Mouse (Mus musculus) kidney, embryonic 15.5 days (tissue): ENCODE results near the gene Tbc1d7. TPM values are rescaled to one million over a fixed set of nuclear protein-coding genes. Genes with fewer than 3 reads are reported as not detected.

ENCODE experiments used
- ATAC-seq: fragments of 200-750 bp; cut with Nextera tagmentation; replicated peaks from 2 replicates; pipeline ENCODE4 v1.8.0; 2017; ENCODE audit warnings: moderate TSS enrichment; ENCODE audit not compliant: low FRiP score
- H3K27ac ChIP-seq: fragments of 300-500 bp; sonication (generic); 2 replicates; pipeline ENCODE4 v1.5.1; 2015; ENCODE audit warnings: mild to moderate bottlenecking, inconsistent platforms
- H3K27me3 ChIP-seq: fragments of 300-500 bp; sonication (generic); 2 replicates; pipeline ENCODE4 v1.6.1; 2015; ENCODE audit warnings: inconsistent platforms
- H3K36me3 ChIP-seq: fragments of 300-500 bp; sonication (generic); 2 replicates; pipeline ENCODE4 v1.6.1; 2015; ENCODE audit warnings: inconsistent platforms
- H3K4me1 ChIP-seq: fragments of 300-500 bp; sonication (generic); 2 replicates; pipeline ENCODE4 v1.6.1; 2015; ENCODE audit warnings: inconsistent platforms
- H3K4me2 ChIP-seq: fragments of 300-500 bp; sonication (generic); 2 replicates; pipeline ENCODE4 v1.6.1; 2015; ENCODE audit warnings: moderate library complexity, mild to moderate bottlenecking, inconsistent platforms
- H3K4me3 ChIP-seq: fragments of 300-500 bp; sonication (generic); replicated peaks from 2 replicates; pipeline ENCODE4 v1.5.1; 2015; ENCODE audit warnings: mild to moderate bottlenecking, inconsistent platforms
- H3K9ac ChIP-seq: fragments of 300-500 bp; sonication (generic); 2 replicates; pipeline ENCODE4 v1.6.1; 2015; ENCODE audit warnings: mild to moderate bottlenecking, inconsistent platforms
- H3K9me3 ChIP-seq: fragments of 300-500 bp; sonication (generic); replicated peaks from 2 replicates; pipeline ENCODE4 v1.6.1; 2016; ENCODE audit warnings: inconsistent platforms
- WGBS: fragments of 180-500 bp; shearing (Covaris S2); methylation state at CpG from one replicate; pipeline ENCODE4 v1.1.7; 2015; ENCODE audit warnings: mixed read lengths; 5-methylcytosine and 5-hydroxymethylcytosine counted together
- polyA plus RNA-seq: library from polyadenylated mRNA; unstranded; fragments of >200 nt; fragmentation: Nextera tagmentation; extraction: Ambion mirVana; gene quantifications from 2 replicates; pipeline ENCODE4 v1.2.1, GENCODE M21; 2015

Gene Tbc1d7
- polyA plus RNA-seq, result 51.6 and 54.7 TPM in 2 replicates

DNA sequence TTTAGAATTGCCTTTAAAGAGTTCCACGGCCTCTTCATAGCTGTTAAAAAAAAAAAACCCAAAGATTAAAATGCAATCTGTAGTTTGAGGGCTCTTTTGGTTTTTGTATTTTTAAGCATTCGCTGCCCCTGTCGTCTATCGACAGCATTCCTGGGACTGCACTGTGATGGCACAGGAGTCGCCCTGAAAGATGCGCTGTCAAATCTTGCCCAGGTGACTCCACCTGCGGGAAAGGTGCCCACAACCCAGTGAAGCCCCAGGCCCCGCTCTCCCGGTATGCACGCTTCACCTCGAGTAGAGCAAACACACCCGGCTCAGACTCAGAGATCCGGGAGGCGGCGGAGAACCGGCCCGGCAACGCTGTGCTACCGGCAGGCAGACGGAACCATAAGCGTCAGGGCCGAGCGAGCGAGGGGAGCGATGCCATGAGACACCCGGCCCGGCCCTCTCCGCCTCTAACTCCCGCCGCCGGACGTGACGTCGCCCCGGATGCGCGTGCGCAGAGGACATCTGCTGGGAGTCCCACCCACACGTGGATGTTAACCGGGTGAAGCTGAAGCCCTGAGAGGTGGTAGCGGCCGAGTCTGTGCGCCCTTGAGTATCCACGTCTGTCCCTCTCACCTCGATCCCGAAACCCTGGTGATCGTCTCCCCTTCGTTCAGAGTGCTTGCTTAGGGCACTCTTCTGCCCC is at the start of gene Tbc1d7:
Gene Tbc1d7 (minus strand): TSS at position 482 of the 691 bp plus-strand sequence.
- H3K4me1 ChIP-seq, result peaks cover 15% of the 10 kb centered on the region
- H3K27me3 ChIP-seq, result no peaks in the 10 kb centered on the region
- H3K4me2 ChIP-seq, result peak within 1 kb of the TSS; percentile 79
- no peaks in the 10 kb centered on the region for H3K9me3 ChIP-seq
- under 1% methylated on average over 48 of the region's 48 CpGs for WGBS
- peaks cover 21% of the 10 kb centered on the region for H3K36me3 ChIP-seq
- ATAC-seq, result peak; percentile 95
- H3K9ac ChIP-seq, result peak within 1 kb of the TSS; percentile 76
- H3K27ac ChIP-seq, result peak within 1 kb of the TSS; percentile 79
- H3K4me3 ChIP-seq, result peak within 1 kb of the TSS; percentile 66

DNA sequence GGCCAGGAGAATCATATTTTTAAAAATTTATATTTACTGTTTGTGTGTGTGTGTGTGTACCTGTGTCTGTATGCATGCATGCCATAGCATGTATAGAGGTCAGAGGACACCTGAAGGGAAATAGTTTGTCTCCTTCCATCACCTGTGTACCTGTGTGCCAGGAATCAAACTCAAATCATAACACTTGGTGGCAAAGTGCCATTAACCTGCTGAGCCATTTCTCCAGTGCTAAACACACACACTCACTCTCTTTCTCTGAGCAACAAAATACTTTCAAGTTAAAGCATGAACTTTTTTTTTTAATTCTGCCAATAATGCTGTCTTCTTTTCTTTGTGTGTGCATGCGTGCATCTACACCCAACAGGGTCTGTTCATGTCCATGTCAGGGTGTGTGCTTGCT is 49.3 kb upstream of the Tbc1d7 start:
- Histone ChIP-seq H3K4me3 (no peak overlapping the region), H3K27ac (no peak overlapping the region), H3K9me3 (no peaks in the 10 kb centered on the region), H3K36me3 (no peaks in the 10 kb centered on the region), H3K4me1 (peaks cover 19% of the 10 kb centered on the region), H3K27me3 (no peaks in the 10 kb centered on the region), H3K4me2 (no peak overlapping the region), H3K9ac (no peak overlapping the region)
- WGBS, result 86% methylated on average over 1 of the region's 1 CpGs
- no peak for ATAC-seq

DNA sequence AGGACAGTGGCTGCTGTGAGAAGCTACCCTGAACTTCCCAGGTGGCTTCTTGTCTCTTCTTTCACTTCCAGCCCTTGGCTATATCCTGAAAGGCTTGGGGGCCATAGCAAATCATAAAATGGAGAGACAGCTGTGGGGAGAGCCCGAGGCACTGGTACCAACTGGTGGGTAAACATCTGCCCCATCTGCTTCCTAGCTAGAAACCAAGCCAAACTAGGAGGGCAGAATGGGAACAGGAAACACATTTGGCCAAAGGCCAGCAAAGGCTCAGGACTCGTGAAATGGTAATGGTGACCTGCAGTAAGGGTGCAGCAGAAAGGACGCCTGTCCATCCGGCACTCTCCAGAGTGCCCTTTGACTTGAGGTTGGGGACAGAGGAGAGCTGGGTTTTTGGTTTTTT is 47.5 kb upstream of the Tbc1d7 start:
- H3K27ac ChIP-seq, result 0 out of 2 replicates have a peak overlapping the region, but pooled peaks have one; percentile 18

DNA sequence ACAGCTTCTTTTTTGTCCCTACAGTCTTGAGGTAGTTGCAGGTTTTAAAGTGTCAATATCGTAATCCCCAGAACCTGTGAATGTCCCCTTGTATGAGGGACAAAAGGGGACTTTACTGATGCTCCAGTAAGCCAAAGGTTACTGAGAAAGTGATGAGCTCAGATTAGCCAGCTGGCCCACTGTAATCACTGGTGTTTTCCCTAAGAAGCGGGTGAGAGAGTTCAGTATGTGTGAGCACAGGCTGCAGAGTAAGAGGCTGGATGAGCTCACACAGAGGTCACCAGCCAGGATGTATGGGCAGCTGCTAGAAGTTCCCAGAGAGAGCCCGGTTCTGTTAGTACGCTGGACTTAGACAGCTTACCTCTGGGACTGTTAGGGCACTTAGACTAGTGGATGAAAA is 47.0 kb upstream of the Tbc1d7 start:
- 70% methylated on average over 4 of the region's 4 CpGs for WGBS
- no peak overlapping the region for H3K27ac ChIP-seq
- H3K9me3 ChIP-seq, result no peaks in the 10 kb centered on the region
- ATAC-seq, result no peak
- H3K4me3 ChIP-seq, result no peak overlapping the region
- H3K9ac ChIP-seq, result no peak overlapping the region
- no peaks in the 10 kb centered on the region for H3K36me3 ChIP-seq
- H3K4me1 ChIP-seq, result peaks cover 27% of the 10 kb centered on the region
- no peaks in the 10 kb centered on the region for H3K27me3 ChIP-seq
- H3K4me2 ChIP-seq, result no peak overlapping the region

More for the DNA sequence above, 47.5 kb upstream of the Tbc1d7 start:
- Histone ChIP-seq H3K4me2 (no peak overlapping the region), H3K4me1 (peaks cover 27% of the 10 kb centered on the region), H3K9ac (no peak overlapping the region), H3K27me3 (no peaks in the 10 kb centered on the region), H3K9me3 (no peaks in the 10 kb centered on the region), H3K36me3 (no peaks in the 10 kb centered on the region), H3K4me3 (no peak overlapping the region)
- ATAC-seq, result no peak
- WGBS, result 53% methylated on average over 4 of the region's 4 CpGs

DNA sequence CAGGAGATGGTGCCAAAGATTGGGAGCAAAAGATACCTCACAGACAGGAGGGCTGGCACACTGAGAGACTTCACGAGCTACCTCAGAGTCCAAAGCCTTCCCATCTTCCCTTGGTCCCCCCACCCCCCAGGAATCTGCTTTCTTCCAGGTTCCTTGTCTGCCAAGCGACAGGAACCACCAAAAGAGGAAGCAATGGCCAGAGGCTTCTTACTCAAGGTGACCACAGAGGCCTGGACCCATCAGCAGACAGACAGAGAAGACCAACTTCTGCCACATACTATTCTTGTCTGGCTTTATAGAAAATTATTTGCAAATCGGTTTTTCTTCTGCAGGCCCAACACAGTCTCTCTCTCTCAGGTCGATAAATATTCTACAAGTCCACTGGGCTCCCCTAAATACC is 46.4 kb upstream of the Tbc1d7 start:
- Histone ChIP-seq H3K27me3 (no peaks in the 10 kb centered on the region), H3K9ac (no peak overlapping the region), H3K4me2 (no peak overlapping the region), H3K27ac (0 out of 2 replicates have a peak overlapping the region, but pooled peaks have one; percentile 32), H3K4me1 (peaks cover 27% of the 10 kb centered on the region), H3K9me3 (no peaks in the 10 kb centered on the region), H3K4me3 (no peak overlapping the region), H3K36me3 (no peaks in the 10 kb centered on the region)
- WGBS, result 75% methylated on average over 4 of the region's 4 CpGs
- no peak for ATAC-seq

DNA sequence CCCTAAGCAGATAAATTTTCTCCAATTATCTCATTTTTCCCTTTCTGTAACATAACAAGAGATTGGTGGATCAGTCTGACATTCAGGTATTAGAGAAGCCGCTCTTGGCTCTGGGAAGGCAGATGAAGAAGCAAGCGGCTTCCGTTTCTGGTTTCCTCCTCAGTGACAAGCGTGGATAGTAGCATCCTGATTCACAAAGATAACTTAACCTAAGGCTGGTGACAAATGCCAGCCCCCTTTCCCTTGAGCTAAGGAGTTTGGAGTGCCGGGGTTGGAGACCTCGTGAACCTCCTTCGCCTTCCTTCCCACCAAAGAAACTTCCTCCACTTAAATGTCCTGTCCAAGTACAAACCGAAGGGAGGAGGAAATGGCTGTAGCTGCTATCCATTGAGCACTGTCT is 45.8 kb upstream of the Tbc1d7 start:
- no peak for ATAC-seq
- Histone ChIP-seq H3K27me3 (no peaks in the 10 kb centered on the region), H3K4me1 (peaks cover 32% of the 10 kb centered on the region)

DNA sequence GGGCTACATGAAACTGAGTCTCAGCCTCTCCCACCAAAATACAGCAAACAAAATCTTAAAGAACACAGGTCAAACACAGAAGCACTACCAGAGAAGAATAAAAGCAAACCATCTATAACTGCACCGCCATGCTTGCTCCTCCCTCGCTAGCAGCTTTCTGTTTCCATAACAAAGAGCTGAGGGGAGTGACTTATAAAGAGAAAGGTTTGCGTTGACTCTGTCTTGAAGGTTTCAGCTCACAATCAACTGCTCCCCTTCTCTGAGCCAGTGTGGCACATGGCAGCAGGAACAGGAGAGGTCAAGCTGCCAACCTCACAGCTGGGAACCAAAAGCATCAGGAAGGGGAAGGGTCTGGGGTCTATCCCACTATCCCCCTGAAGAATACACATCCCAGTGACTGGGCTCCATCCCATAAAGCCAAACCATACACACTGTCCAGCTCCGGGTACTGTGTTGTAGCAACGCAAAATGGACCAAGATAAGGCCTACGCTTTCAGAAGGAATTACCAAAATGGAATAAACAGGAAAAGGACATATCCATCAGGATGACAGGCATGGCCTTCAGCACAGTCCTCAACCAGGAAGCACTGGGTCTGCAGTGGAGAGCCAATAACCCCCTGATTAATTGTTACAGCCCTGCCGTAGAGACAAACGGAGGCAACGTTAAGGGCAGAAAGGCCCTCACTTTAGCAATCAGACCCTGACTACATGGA is 44.8 kb upstream of the Tbc1d7 start:
- Histone ChIP-seq H3K27me3 (no peaks in the 10 kb centered on the region; the same call in 1 of the 2 replicates), H3K4me1 (peaks cover 34% of the 10 kb centered on the region), H3K4me2 (no peak overlapping the region), H3K9ac (no peak overlapping the region), H3K27ac (peak overlapping the region; percentile 20; the same call in 1 of the 2 replicates), H3K36me3 (no peaks in the 10 kb centered on the region), H3K4me3 (no peak overlapping the region), H3K9me3 (no peaks in the 10 kb centered on the region)
- 64% methylated on average over 9 of the region's 9 CpGs for WGBS
- no peak for ATAC-seq

More for the DNA sequence above, 45.8 kb upstream of the Tbc1d7 start:
- Histone ChIP-seq H3K9me3 (no peaks in the 10 kb centered on the region), H3K27ac (0 out of 2 replicates have a peak overlapping the region, but pooled peaks have one; percentile 32), H3K4me2 (no peak overlapping the region), H3K9ac (no peak overlapping the region), H3K4me3 (no peak overlapping the region), H3K36me3 (no peaks in the 10 kb centered on the region)
- WGBS, result 70% methylated on average over 8 of the region's 8 CpGs

DNA sequence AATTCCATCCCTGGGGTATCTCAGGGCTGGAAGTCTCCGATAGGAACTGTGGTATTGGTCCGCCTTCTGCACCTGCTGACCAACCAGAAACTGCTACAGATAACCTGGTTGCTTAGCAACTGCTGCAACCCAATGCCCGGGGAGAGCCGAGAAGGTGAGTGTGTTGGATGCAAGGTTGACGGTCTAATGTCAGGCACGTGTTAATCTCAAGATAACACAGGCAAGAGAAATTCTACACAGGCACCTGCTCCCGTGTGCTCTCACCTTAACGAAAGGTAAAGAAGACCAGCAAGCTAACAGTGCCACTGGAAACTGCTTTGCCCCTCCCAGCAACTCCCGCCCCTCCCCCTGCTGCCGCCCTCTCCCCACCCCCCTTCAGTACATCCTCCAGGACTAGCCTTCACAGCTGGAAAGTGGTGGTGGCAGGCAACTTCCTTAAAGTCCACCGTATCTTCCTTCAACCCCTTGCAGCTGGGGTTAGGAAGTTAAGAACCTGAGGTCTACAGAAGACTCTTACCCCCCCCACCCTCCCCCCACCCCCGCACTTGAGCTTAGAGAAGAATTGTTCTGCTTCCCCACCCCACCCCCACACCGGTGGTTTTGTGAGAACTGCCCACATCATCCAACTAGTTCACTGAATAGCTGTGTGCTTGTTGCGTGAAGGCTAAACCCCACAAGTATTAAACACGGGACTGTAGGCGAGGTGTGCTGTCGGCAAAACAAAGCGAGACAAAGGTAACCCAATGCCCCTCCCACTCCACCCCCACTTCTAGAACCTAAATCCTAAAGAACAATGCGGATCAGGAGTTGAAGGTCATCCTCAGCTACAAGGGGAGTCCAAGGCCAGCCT is 44.1 kb upstream of the Tbc1d7 start:
- Histone ChIP-seq H3K9me3 (no peaks in the 10 kb centered on the region), H3K4me2 (peak overlapping the region; percentile 46), H3K27ac (0 out of 2 replicates have a peak overlapping the region, but pooled peaks have one; percentile 20), H3K4me1 (peaks cover 34% of the 10 kb centered on the region), H3K4me3 (no peak overlapping the region), H3K36me3 (no peaks in the 10 kb centered on the region), H3K27me3 (no peaks in the 10 kb centered on the region; the same call in 1 of the 2 replicates), H3K9ac (no peak overlapping the region)
- WGBS, result 22% methylated on average over 19 of the region's 19 CpGs
- ATAC-seq, result peak; percentile 54; the same call in 1 of the 2 replicates

DNA sequence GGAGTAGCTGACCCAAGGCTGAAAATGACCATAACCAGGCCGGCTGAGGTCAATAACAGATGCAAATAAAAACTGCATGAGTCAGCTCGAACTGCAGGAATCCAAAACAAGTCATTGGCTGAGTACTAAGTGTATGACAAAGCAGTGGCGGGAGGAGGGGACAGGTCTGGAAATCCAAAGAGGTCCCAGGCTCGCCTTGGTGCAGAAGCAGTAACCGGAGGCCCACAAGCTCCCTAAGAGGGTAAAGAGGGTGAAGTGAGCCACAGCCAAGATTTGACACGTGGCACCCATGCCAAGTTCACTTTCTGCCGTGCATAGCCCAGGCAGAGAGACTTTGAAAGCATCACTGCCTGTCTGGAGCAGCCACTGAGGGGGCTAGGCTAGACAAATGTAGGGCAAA is 41.0 kb upstream of the Tbc1d7 start:
- no peaks in the 10 kb centered on the region; the same call in 1 of the 2 replicates for H3K27me3 ChIP-seq
- no peaks in the 10 kb centered on the region for H3K36me3 ChIP-seq
- H3K4me3 ChIP-seq, result no peak overlapping the region
- no peaks in the 10 kb centered on the region for H3K9me3 ChIP-seq
- H3K9ac ChIP-seq, result no peak overlapping the region
- no peak overlapping the region for H3K4me2 ChIP-seq
- no peak for ATAC-seq
- no peak overlapping the region for H3K27ac ChIP-seq
- 48% methylated on average over 7 of the region's 7 CpGs for WGBS
- peaks cover 36% of the 10 kb centered on the region for H3K4me1 ChIP-seq

DNA sequence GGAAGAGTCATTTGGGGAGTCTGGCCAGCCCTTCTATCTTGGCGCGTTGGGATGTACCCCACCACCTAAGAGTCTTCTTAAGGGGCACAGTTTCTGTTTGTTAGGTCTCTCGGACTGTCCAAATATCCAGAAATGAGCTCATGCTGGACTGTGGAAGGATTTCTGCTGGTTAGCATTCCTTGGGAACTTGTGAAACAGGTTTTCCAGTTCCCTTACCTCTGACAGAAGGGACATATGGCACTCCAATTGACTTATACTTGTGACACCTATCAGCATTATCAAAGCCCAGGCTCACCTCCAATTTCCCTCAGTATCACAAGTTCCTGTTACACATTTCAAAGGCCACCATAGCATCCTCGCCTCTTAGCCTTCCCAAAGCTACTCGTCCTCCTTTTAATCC is 39.7 kb upstream of the Tbc1d7 start:
- ATAC-seq, result no peak
- no peak overlapping the region for H3K27ac ChIP-seq
- WGBS, result 88% methylated on average over 5 of the region's 5 CpGs
- no peak overlapping the region for H3K4me3 ChIP-seq
- H3K27me3 ChIP-seq, result no peaks in the 10 kb centered on the region; the same call in 1 of the 2 replicates
- H3K9me3 ChIP-seq, result no peaks in the 10 kb centered on the region
- H3K4me1 ChIP-seq, result peaks cover 32% of the 10 kb centered on the region
- H3K36me3 ChIP-seq, result no peaks in the 10 kb centered on the region
- no peak overlapping the region for H3K4me2 ChIP-seq
- no peak overlapping the region for H3K9ac ChIP-seq

DNA sequence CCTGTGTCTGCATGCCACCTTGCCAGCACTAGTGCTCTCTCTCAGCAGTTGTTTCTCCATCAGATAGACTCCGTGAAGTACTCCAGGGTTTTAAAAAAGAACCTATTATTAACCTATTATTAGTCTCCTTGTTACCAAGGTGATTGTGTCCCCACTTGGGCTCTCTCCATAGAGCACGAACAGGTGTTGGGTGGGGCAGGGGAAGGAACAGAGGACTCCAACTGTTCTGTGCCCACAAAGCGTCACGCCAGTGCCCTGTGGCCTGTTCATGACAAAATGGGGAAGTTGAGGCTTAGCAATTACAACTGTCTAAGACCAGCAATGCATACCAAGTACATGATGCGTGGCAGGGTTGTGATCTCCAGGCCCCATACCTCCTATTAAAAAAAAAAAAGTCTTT is 38.3 kb upstream of the Tbc1d7 start:
- Histone ChIP-seq H3K4me1 (peaks cover 21% of the 10 kb centered on the region), H3K4me2 (no peak overlapping the region), H3K4me3 (no peak overlapping the region), H3K27ac (no peak overlapping the region), H3K36me3 (no peaks in the 10 kb centered on the region), H3K9ac (no peak overlapping the region), H3K9me3 (no peaks in the 10 kb centered on the region), H3K27me3 (no peaks in the 10 kb centered on the region; the same call in 1 of the 2 replicates)
- no peak for ATAC-seq
- 82% methylated on average over 5 of the region's 5 CpGs for WGBS
